Mouse (Mus musculus) spleen, adult 12 weeks (tissue): ENCODE measurements around the gene Teddm1a.
A peak's percentile ranks its signal among the peaks of the same experiment; 100 is the strongest.
"Not testable (repeated sequence)": the region's sequence is repeated elsewhere in the genome, so short reads cannot be mapped to it uniquely, and the experiment has no call there.

Experiments used
- DNase-seq: peaks from one replicate; pipeline ENCODE4 v3.0.0; 2022; ENCODE audit warnings: low spot score

Gene Teddm1a

GRCm38 (mm10) chr1:153891442-153891841 is at the start of gene Teddm1a:
Gene Teddm1a (plus strand): TSS chr1:153891742.
- no peak for DNase-seq

GRCm38 (mm10) chr1:153842121-153842740 is 49.3 kb upstream of the Teddm1a start:
- no peak for DNase-seq

GRCm38 (mm10) chr1:153844042-153844441 is 47.5 kb upstream of the Teddm1a start, which contains the start of gene Rgsl1:
Gene Rgsl1 (minus strand): TSS chr1:153844142.
- no peak for DNase-seq

- no peak for DNase-seq
Measured at GRCm38 (mm10) chr1:153846420-153846819, 45.1 kb upstream of the Teddm1a start.

GRCm38 (mm10) chr1:153846867-153847266 is 44.7 kb upstream of the Teddm1a start:
- DNase-seq: no peak

- DNase-seq: not testable (repeated sequence)
Measured at GRCm38 (mm10) chr1:153852696-153853095, 38.8 kb upstream of the Teddm1a start.

- no peak for DNase-seq
Measured at GRCm38 (mm10) chr1:153855946-153856345, 35.6 kb upstream of the Teddm1a start.

GRCm38 (mm10) chr1:153874045-153874444 is 17.5 kb upstream of the Teddm1a start, which contains the start of gene Teddm1b:
Gene Teddm1b (plus strand): TSS chr1:153874345.
- no peak for DNase-seq

GRCm38 (mm10) chr1:153880391-153880790 is 11.2 kb upstream of the Teddm1a start:
- not testable (repeated sequence) for DNase-seq

- DNase-seq: no peak
Measured at GRCm38 (mm10) chr1:153886024-153886633, 5.4 kb upstream of the Teddm1a start.

GRCm38 (mm10) chr1:153890121-153890520 is 1.4 kb upstream of the Teddm1a start:
- DNase-seq: no peak

- DNase-seq: no peak
Measured at GRCm38 (mm10) chr1:153893746-153894145, 2.2 kb downstream of the Teddm1a start.

GRCm38 (mm10) chr1:153894201-153894893 is 2.8 kb downstream of the Teddm1a start:
- DNase-seq: no peak

GRCm38 (mm10) chr1:153894979-153895378 is 3.4 kb downstream of the Teddm1a start:
- peak; percentile 53 for DNase-seq

GRCm38 (mm10) chr1:153897196-153897595 is 5.7 kb downstream of the Teddm1a start:
- DNase-seq: no peak

GRCm38 (mm10) chr1:153898989-153899730 is 7.6 kb downstream of the Teddm1a start:
- no peak for DNase-seq

- peak; percentile 86 for DNase-seq
Measured at GRCm38 (mm10) chr1:153899731-153900380, 8.3 kb downstream of the Teddm1a start, which contains the start of the genes Glul and Teddm2. Gene Glul (plus strand): TSS chr1:153899944. Gene Teddm2 (minus strand): TSS chr1:153900228.

- DNase-seq: peak; percentile 44
Measured at GRCm38 (mm10) chr1:153900381-153900780, 8.8 kb downstream of the Teddm1a start.

GRCm38 (mm10) chr1:153900860-153901730 is 9.6 kb downstream of the Teddm1a start:
- peak; percentile 22 for DNase-seq

GRCm38 (mm10) chr1:153903006-153903405 is 11.5 kb downstream of the Teddm1a start:
- DNase-seq: no peak

GRCm38 (mm10) chr1:153904236-153904635 is 12.7 kb downstream of the Teddm1a start:
- DNase-seq: no peak
